ENCODE assay signal across 28 mouse cellular contexts in the genomic region with DNA sequence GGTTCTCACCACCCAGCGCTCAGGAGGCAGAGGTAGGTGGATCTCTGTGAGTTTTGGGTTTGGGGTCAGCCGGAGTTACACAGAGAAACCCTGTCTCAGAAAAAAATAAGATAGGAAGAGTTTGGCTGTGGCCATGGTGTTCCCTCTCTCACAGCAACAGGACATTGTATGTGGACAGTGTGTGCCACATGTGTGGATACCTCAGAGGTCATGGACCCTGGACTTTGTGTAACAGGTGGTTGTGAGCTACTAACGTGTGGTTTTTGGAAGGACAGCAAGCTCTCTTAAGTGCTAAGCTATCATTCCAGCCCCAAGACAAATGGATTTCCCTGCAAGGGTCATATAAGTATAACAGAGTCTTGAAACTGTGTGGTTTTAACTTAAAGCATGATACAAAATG.
"Had no signal": no experiment of that assay in that cellular context is flagged by ENCODE, and none has a peak within 500 bp of the region (broad histone marks: within the 10 kb centered on the region; RNA-seq: fewer than 3 reads in every experiment).

No protein-coding gene starts in this region.

- H3K9ac ChIP-seq: embryonic facial prominence, embryonic 12.5 days; embryonic facial prominence, embryonic 13.5 days; embryonic facial prominence, embryonic 15.5 days; forebrain, embryonic 12.5 days; forebrain, embryonic 13.5 days; forebrain, embryonic 15.5 days; forebrain, postnatal 0 days had no signal

- H3K4me3 ChIP-seq: embryonic facial prominence, embryonic 10.5 days; embryonic facial prominence, embryonic 12.5 days; embryonic facial prominence, embryonic 13.5 days; embryonic facial prominence, embryonic 15.5 days; erythroblast, embryonic 14.5 days; forebrain, embryonic 10.5 days; forebrain, embryonic 12.5 days; forebrain, embryonic 13.5 days; forebrain, embryonic 15.5 days; gastrocnemius, adult 2 months; heart, adult 2 months had no signal

- H3K4me2 ChIP-seq: embryonic facial prominence, embryonic 12.5 days; embryonic facial prominence, embryonic 13.5 days; embryonic facial prominence, embryonic 15.5 days; forebrain, embryonic 12.5 days; forebrain, embryonic 13.5 days; forebrain, embryonic 15.5 days had no signal

- H3K9me3 ChIP-seq: embryonic facial prominence, embryonic 10.5 days; embryonic facial prominence, embryonic 12.5 days; embryonic facial prominence, embryonic 13.5 days; embryonic facial prominence, embryonic 15.5 days; forebrain, embryonic 10.5 days; forebrain, embryonic 12.5 days; forebrain, embryonic 13.5 days; forebrain, embryonic 15.5 days had no signal

- DNase-seq: cerebellum, adult 2 months; cerebellum, adult 8-10 months; cerebellum, adult 9-10 months; cerebellum, adult 9-11 months; cerebellum, postnatal 10 days; cerebellum, postnatal 14 days; cerebellum, postnatal 25 days; cerebellum, postnatal 36 days; embryo, embryonic 11 days; forebrain, postnatal 0 days; gastrocnemius, adult 2 months; gastrocnemius, postnatal 10 days; gastrocnemius, postnatal 14 days; gastrocnemius, postnatal 25 days; gastrocnemius, postnatal 36 days; heart, adult 18-20 months; heart, adult 2 months had no signal

- H3K27me3 ChIP-seq: embryonic facial prominence, embryonic 12.5 days; embryonic facial prominence, embryonic 13.5 days; embryonic facial prominence, embryonic 15.5 days; forebrain, embryonic 12.5 days; forebrain, embryonic 13.5 days; forebrain, embryonic 15.5 days had no signal

- H3K4me1 ChIP-seq: embryonic facial prominence, embryonic 10.5 days; embryonic facial prominence, embryonic 12.5 days; embryonic facial prominence, embryonic 13.5 days; embryonic facial prominence, embryonic 15.5 days; forebrain, embryonic 10.5 days; forebrain, embryonic 12.5 days; forebrain, embryonic 13.5 days; forebrain, embryonic 15.5 days had no signal

- ATAC-seq: forebrain, embryonic 13.5 days; forebrain, embryonic 14.5 days; forebrain, embryonic 15.5 days; forebrain, embryonic 16.5 days; forebrain, postnatal 0 days had no signal

- H3K27ac ChIP-seq: embryonic facial prominence, embryonic 10.5 days; embryonic facial prominence, embryonic 12.5 days; embryonic facial prominence, embryonic 13.5 days; embryonic facial prominence, embryonic 15.5 days; forebrain, embryonic 10.5 days; forebrain, embryonic 12.5 days; forebrain, embryonic 13.5 days; forebrain, embryonic 15.5 days; gastrocnemius, adult 2 months; heart, adult 2 months had no signal
